Mouse (Mus musculus): ENCODE measurements around the gene Hist1h4f. TPM values are rescaled to one million over a fixed set of nuclear protein-coding genes. Genes with fewer than 3 reads are reported as not detected.

The Hist1h4f gene
- polyA plus RNA-seq, 1 experiment from 2014 or later: 0.83 TPM

GRCm38 (mm10) chr13:23506819-23507515 is 44.5 kb downstream of the Hist1h4f start:
- WGBS: 16% methylated on average over 14 of the region's 14 CpGs
- H3K4me1 ChIP-seq (replicated peaks): peaks cover 13% of the 10 kb centered on the region; the same call in 1 of the 2 replicates
- no peak overlapping the region for H3K4me3 ChIP-seq
- no peak overlapping the region for H3K9ac ChIP-seq
- H3K36me3 ChIP-seq: no peaks in the 10 kb centered on the region
- no peak for ATAC-seq (ENCODE audit: low FRiP score)
- no peak overlapping the region for H3K4me2 ChIP-seq
- H3K27ac ChIP-seq: no peak overlapping the region
- no peaks in the 10 kb centered on the region for H3K9me3 ChIP-seq
- H3K27me3 ChIP-seq: peaks cover 15% of the 10 kb centered on the region

GRCm38 (mm10) chr13:23506351-23506750 is 45.1 kb downstream of the Hist1h4f start:
- H3K9ac ChIP-seq: no peak overlapping the region
- H3K4me1 ChIP-seq (replicated peaks): peaks cover 13% of the 10 kb centered on the region; the same call in 1 of the 2 replicates
- H3K36me3 ChIP-seq: no peaks in the 10 kb centered on the region
- peaks cover 19% of the 10 kb centered on the region for H3K27me3 ChIP-seq
- no peak for ATAC-seq (ENCODE audit: low FRiP score)
- peak overlapping the region; percentile 39; the same call in 1 of the 2 replicates for H3K4me2 ChIP-seq
- WGBS: 4% methylated on average over 13 of the region's 13 CpGs
- H3K9me3 ChIP-seq: no peaks in the 10 kb centered on the region
- no peak overlapping the region for H3K27ac ChIP-seq
- no peak overlapping the region; the same call in 1 of the 2 replicates for H3K4me3 ChIP-seq

GRCm38 (mm10) chr13:23505662-23506345 is 45.6 kb downstream of the Hist1h4f start:
- Histone ChIP-seq H3K27ac (no peak overlapping the region), H3K4me1 (replicated peaks) (peaks cover 13% of the 10 kb centered on the region; the same call in 1 of the 2 replicates), H3K4me2 (peak overlapping the region; percentile 39), H3K4me3 (peak overlapping the region; percentile 18), H3K9ac (no peak overlapping the region), H3K27me3 (peaks cover 19% of the 10 kb centered on the region), H3K9me3 (no peaks in the 10 kb centered on the region), H3K36me3 (no peaks in the 10 kb centered on the region)
- WGBS: 4% methylated on average over 14 of the region's 14 CpGs
- no peak for ATAC-seq (ENCODE audit: low FRiP score)

GRCm38 (mm10) chr13:23503797-23504196 is 47.7 kb downstream of the Hist1h4f start:
- WGBS: 1% methylated on average over 9 of the region's 9 CpGs
- 0 out of 2 replicates have a peak overlapping the region, but pooled peaks have one; percentile 19 for H3K4me2 ChIP-seq
- H3K36me3 ChIP-seq: no peaks in the 10 kb centered on the region
- ATAC-seq (ENCODE audit: low FRiP score): no peak
- no peaks in the 10 kb centered on the region for H3K9me3 ChIP-seq
- peaks cover 13% of the 10 kb centered on the region; the same call in 1 of the 2 replicates for H3K4me1 ChIP-seq (replicated peaks)
- H3K4me3 ChIP-seq: no peak overlapping the region
- no peak overlapping the region for H3K9ac ChIP-seq
- no peak overlapping the region for H3K27ac ChIP-seq
- H3K27me3 ChIP-seq: peaks cover 28% of the 10 kb centered on the region

GRCm38 (mm10) chr13:23502916-23503315 is 48.5 kb downstream of the Hist1h4f start:
- H3K9ac ChIP-seq: no peak overlapping the region
- no peak overlapping the region for H3K4me2 ChIP-seq
- no peak overlapping the region for H3K27ac ChIP-seq
- peaks cover 13% of the 10 kb centered on the region; the same call in 1 of the 2 replicates for H3K4me1 ChIP-seq (replicated peaks)
- H3K4me3 ChIP-seq: no peak overlapping the region
- H3K36me3 ChIP-seq: no peaks in the 10 kb centered on the region
- WGBS: 40% methylated on average over 4 of the region's 4 CpGs
- ATAC-seq (ENCODE audit: low FRiP score): no peak
- no peaks in the 10 kb centered on the region for H3K9me3 ChIP-seq
- H3K27me3 ChIP-seq: peaks cover 37% of the 10 kb centered on the region

GRCm38 (mm10) chr13:23502031-23502567 is 49.3 kb downstream of the Hist1h4f start:
- Histone ChIP-seq H3K9ac (no peak overlapping the region), H3K4me1 (replicated peaks) (peaks cover 13% of the 10 kb centered on the region; the same call in 1 of the 2 replicates), H3K4me3 (no peak overlapping the region), H3K4me2 (no peak overlapping the region), H3K27me3 (peaks cover 33% of the 10 kb centered on the region), H3K27ac (no peak overlapping the region), H3K9me3 (no peaks in the 10 kb centered on the region), H3K36me3 (no peaks in the 10 kb centered on the region)
- WGBS: 38% methylated on average over 9 of the region's 9 CpGs
- ATAC-seq (ENCODE audit: low FRiP score): no peak

GRCm38 (mm10) chr13:23501511-23501910 is 49.9 kb downstream of the Hist1h4f start:
- Histone ChIP-seq H3K27ac (no peak overlapping the region), H3K4me3 (no peak overlapping the region), H3K9ac (no peak overlapping the region), H3K4me1 (replicated peaks) (peaks cover 11% of the 10 kb centered on the region; the same call in 1 of the 2 replicates), H3K9me3 (no peaks in the 10 kb centered on the region), H3K36me3 (no peaks in the 10 kb centered on the region), H3K27me3 (peaks cover 37% of the 10 kb centered on the region), H3K4me2 (no peak overlapping the region)
- WGBS: 24% methylated on average over 5 of the region's 5 CpGs
- no peak for ATAC-seq (ENCODE audit: low FRiP score)

Small RNA genes lying within 50 kb of the gene (microRNA-seq; reads per million reads assigned to microRNA genes)
- not detected for gene Gm44297
- not detected for gene Gm44359
- not detected for gene Gm44394
- not detected for gene n-TStga1

Other genes starting within 250 kb of the Hist1h4f start
- gene Zfp322a, start 182.4 kb downstream of the Hist1h4f start, polyA plus RNA-seq (2015; fragmentation: Nextera tagmentation; extraction: Ambion mirVana): 54.5 and 58.1 TPM in 2 replicates
- gene Abt1, start 127.8 kb downstream of the Hist1h4f start, polyA plus RNA-seq (2015; fragmentation: Nextera tagmentation; extraction: Ambion mirVana): 9.9 and 10.2 TPM in 2 replicates
- 0.06 TPM in 1 of 2 replicates, not detected in the other for gene Btn1a1, start 85.7 kb downstream of the Hist1h4f start, polyA plus RNA-seq (2015; fragmentation: Nextera tagmentation; extraction: Ambion mirVana)
- 0.12 TPM in 1 of 2 replicates, not detected in the other for gene Btn2a2, start 62.8 kb downstream of the Hist1h4f start, polyA plus RNA-seq (2015; fragmentation: Nextera tagmentation; extraction: Ambion mirVana)
- gene Hist1h4h, start 20.6 kb downstream of the Hist1h4f start, polyA plus RNA-seq (2015; fragmentation: Nextera tagmentation; extraction: Ambion mirVana): 4.2 and 5.7 TPM in 2 replicates
- 2.4 TPM in 1 of 2 replicates, not detected in the other for gene Hist1h2af, start 17.7 kb downstream of the Hist1h4f start, polyA plus RNA-seq (2015; fragmentation: Nextera tagmentation; extraction: Ambion mirVana)
- 1.8 and 3.0 TPM in 2 replicates for gene Hist1h3g, start 16.2 kb downstream of the Hist1h4f start, polyA plus RNA-seq (2015; fragmentation: Nextera tagmentation; extraction: Ambion mirVana)
- 0.29 TPM in 1 of 2 replicates, not detected in the other for gene Hist1h2bh, start 8.3 kb downstream of the Hist1h4f start, polyA plus RNA-seq (2015; fragmentation: Nextera tagmentation; extraction: Ambion mirVana)
- 0.38 TPM in 1 of 2 replicates, not detected in the other for gene Hist1h3f, start 7.6 kb downstream of the Hist1h4f start, polyA plus RNA-seq (2015; fragmentation: Nextera tagmentation; extraction: Ambion mirVana)
- 0.10 and 0.16 TPM in 2 replicates for gene Hist1h1d, start 1.6 kb upstream of the Hist1h4f start, polyA plus RNA-seq (2015; fragmentation: Nextera tagmentation; extraction: Ambion mirVana)
- gene Hist1h3e, start 10.7 kb upstream of the Hist1h4f start, polyA plus RNA-seq (2015; fragmentation: Nextera tagmentation; extraction: Ambion mirVana): 2.1 and 2.8 TPM in 2 replicates
- 26.4 and 29.3 TPM in 2 replicates for gene Hist1h2ae, start 19.6 kb upstream of the Hist1h4f start, polyA plus RNA-seq (2015; fragmentation: Nextera tagmentation; extraction: Ambion mirVana)
- 2.8 TPM in 2 replicates for gene Hist1h2bg, start 19.7 kb upstream of the Hist1h4f start, polyA plus RNA-seq (2015; fragmentation: Nextera tagmentation; extraction: Ambion mirVana)
- gene Hist1h2bf, start 22.5 kb upstream of the Hist1h4f start, polyA plus RNA-seq (2015; fragmentation: Nextera tagmentation; extraction: Ambion mirVana): 1.2 and 3.0 TPM in 2 replicates
- 0.61 and 2.7 TPM in 2 replicates for gene Hist1h2ad, start 22.7 kb upstream of the Hist1h4f start, polyA plus RNA-seq (2015; fragmentation: Nextera tagmentation; extraction: Ambion mirVana)
- gene Hist1h3d, start 24.1 kb upstream of the Hist1h4f start, polyA plus RNA-seq (2015; fragmentation: Nextera tagmentation; extraction: Ambion mirVana): 1.6 and 2.7 TPM in 2 replicates
- gene Hist1h4d, start 29.9 kb upstream of the Hist1h4f start, polyA plus RNA-seq (2015; fragmentation: Nextera tagmentation; extraction: Ambion mirVana): 50.0 and 52.6 TPM in 2 replicates
- 1.2 and 1.6 TPM in 2 replicates for gene Hist1h2be, start 69.5 kb upstream of the Hist1h4f start, polyA plus RNA-seq (2015; fragmentation: Nextera tagmentation; extraction: Ambion mirVana)
- gene Hist1h1e, start 70.9 kb upstream of the Hist1h4f start, polyA plus RNA-seq (2015; fragmentation: Nextera tagmentation; extraction: Ambion mirVana): 7.9 and 8.8 TPM in 2 replicates
- 0.38 and 0.54 TPM in 2 replicates for gene Hist1h2ac, start 132.3 kb upstream of the Hist1h4f start, polyA plus RNA-seq (2015; fragmentation: Nextera tagmentation; extraction: Ambion mirVana)
- 17.8 and 23.1 TPM in 2 replicates for gene Hist1h2bc, start 132.6 kb upstream of the Hist1h4f start, polyA plus RNA-seq (2015; fragmentation: Nextera tagmentation; extraction: Ambion mirVana)
- gene Hist1h1t, start 144.2 kb upstream of the Hist1h4f start, polyA plus RNA-seq (2015; fragmentation: Nextera tagmentation; extraction: Ambion mirVana): not detected in 2 replicates
- 3.9 and 4.4 TPM in 2 replicates for gene Hist1h4c, start 146.8 kb upstream of the Hist1h4f start, polyA plus RNA-seq (2015; fragmentation: Nextera tagmentation; extraction: Ambion mirVana)
- 5.4 and 5.6 TPM in 2 replicates for gene Hfe, start 159.2 kb upstream of the Hist1h4f start, polyA plus RNA-seq (2015; fragmentation: Nextera tagmentation; extraction: Ambion mirVana)
- 8.8 and 9.7 TPM in 2 replicates for gene Hist1h1c, start 187.2 kb upstream of the Hist1h4f start, polyA plus RNA-seq (2015; fragmentation: Nextera tagmentation; extraction: Ambion mirVana)
- 1.3 and 1.9 TPM in 2 replicates for gene Hist1h3c, start 194.0 kb upstream of the Hist1h4f start, polyA plus RNA-seq (2015; fragmentation: Nextera tagmentation; extraction: Ambion mirVana)
- gene Hist1h2bb, start 195.1 kb upstream of the Hist1h4f start, polyA plus RNA-seq (2015; fragmentation: Nextera tagmentation; extraction: Ambion mirVana): 0.86 and 1.7 TPM in 2 replicates
- gene Hist1h2ab, start 199.5 kb upstream of the Hist1h4f start, polyA plus RNA-seq (2015; fragmentation: Nextera tagmentation; extraction: Ambion mirVana): 10.5 and 12.7 TPM in 2 replicates
- gene Hist1h3b, start 200.6 kb upstream of the Hist1h4f start, polyA plus RNA-seq (2015; fragmentation: Nextera tagmentation; extraction: Ambion mirVana): 4.2 and 4.4 TPM in 2 replicates
- 1.4 TPM in 1 of 2 replicates, not detected in the other for gene Hist1h4b, start 205.4 kb upstream of the Hist1h4f start, polyA plus RNA-seq (2015; fragmentation: Nextera tagmentation; extraction: Ambion mirVana)
- gene Hist1h4a, start 209.6 kb upstream of the Hist1h4f start, polyA plus RNA-seq (2015; fragmentation: Nextera tagmentation; extraction: Ambion mirVana): not detected in 2 replicates
- 1.9 and 2.5 TPM in 2 replicates for gene Hist1h3a, start 210.7 kb upstream of the Hist1h4f start, polyA plus RNA-seq (2015; fragmentation: Nextera tagmentation; extraction: Ambion mirVana)
- gene Hist1h1a, start 212.0 kb upstream of the Hist1h4f start, polyA plus RNA-seq (2015; fragmentation: Nextera tagmentation; extraction: Ambion mirVana): 0.56 and 1.2 TPM in 2 replicates
- gene Trim38, start 218.3 kb upstream of the Hist1h4f start, polyA plus RNA-seq (2015; fragmentation: Nextera tagmentation; extraction: Ambion mirVana): not detected in 2 replicates

All from hindbrain, embryonic 13.5 days (tissue).